Mouse (Mus musculus) left cerebral cortex, postnatal 14 days (tissue): Measurements from ENCODE around the gene Lhpp. TPM values are rescaled to one million over a fixed set of nuclear protein-coding genes. Genes with fewer than 3 reads are reported as not detected.

Experiments used
- DNase-seq, 2 experiments: peaks; one replicate each; pipeline ENCODE4 v3.0.0; 2021 to 2022; ENCODE audit warnings: low spot score in 2 of 2, mixed read lengths in 1 of 2
- intact Hi-C: fragments of 180-260 bp; cut with DNase I; formaldehyde crosslinking; loops from one replicate; pipeline ENCODE4 v1.15.1; 2025
- total RNA-seq, 2 experiments: library from RNA; stranded (reverse); gene quantifications; 2 replicates each; pipeline ENCODE4 v1.2.3; 2021

Lhpp gene
- total RNA-seq, 2 experiments from 2014 or later = 20.5 to 21.8 TPM

GRCm38 (mm10) chr7:132596557-132597250 lies 13.7 kb upstream of the Lhpp start:
- no peak for DNase-seq
- intact Hi-C loops = no loop called here

GRCm38 (mm10) chr7:132597251-132598041 lies 13.0 kb upstream of the Lhpp start:
- DNase-seq = no peak
- intact Hi-C loops = no loop called here

DNA sequence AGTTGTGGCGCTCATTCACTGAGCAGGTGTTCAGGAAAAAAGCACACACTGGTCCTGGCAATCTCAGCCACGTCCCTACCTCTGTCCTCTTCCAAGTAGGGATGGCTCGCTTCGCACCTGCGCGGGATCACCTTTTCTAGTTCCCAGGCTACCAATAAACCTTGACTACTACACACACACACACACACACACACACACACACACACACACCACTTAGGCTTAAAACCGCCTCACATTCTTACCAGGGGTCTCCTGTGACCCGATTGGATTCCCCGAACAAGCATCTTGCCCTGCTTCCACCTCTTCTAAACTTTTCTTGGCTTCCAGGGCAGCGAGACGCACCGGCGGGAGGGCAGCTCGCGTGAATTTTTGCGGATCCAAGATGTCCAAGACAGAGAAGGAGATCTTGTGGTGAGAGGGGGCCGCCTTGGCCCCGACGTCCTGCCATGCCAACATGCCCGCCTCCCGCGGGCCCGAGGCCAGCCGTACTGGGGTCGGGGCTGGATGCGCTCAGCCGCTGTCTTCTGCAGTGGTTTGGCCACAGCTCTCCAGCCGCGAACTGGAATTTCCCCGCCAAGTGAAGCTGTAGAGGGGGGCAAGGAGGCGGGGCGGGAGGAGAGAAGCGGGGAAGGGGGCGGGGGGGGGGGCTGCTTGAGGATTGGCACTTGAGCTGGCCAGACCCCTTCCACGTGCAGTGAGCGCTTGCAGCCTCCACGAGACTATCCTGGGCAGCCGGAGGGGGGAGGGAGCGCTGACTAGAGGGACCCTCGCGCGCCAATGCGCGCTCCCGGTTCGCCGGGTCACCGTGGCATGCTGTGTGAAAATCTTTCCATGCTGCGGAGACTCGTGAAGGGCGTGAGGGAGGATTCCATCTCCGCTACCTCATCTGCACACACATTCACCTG lies 11.1 kb upstream of the Lhpp start, which contains the start of gene Nkx1-2:
Gene Nkx1-2, minus strand, starts transcription at position 567 of the 905 bp plus-strand sequence.
- no peak for DNase-seq
- intact Hi-C loops = no loop called here

DNA sequence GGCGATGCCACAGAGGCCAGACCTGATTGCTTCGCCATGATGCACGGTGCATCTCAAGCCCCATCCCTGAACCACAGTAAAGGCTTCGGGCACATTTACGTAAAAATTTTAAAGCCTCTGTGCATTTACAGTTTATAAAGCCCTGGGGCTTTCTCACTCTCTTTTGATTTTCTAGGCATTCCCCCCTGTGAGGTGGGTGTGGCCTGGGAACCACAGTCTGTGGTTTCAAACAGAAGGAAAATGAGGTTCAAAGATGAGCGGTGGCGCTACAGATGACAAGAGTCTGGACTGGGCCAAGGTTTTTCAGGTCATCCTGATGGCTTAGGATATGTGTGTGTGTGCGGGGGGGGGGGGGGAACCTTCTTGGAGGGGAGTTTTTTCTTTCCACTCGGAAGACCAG lies 10.4 kb upstream of the Lhpp start:
- intact Hi-C loops = no loop called here
- no peak for DNase-seq

- no peak for DNase-seq
These were observed 9.5 kb upstream of the Lhpp start for GRCm38 (mm10) chr7:132600926-132601325.

GRCm38 (mm10) chr7:132604720-132605119 lies 5.7 kb upstream of the Lhpp start:
- intact Hi-C loops = no loop called here
- DNase-seq = no peak

More at GRCm38 (mm10) chr7:132600926-132601325, 9.5 kb upstream of the Lhpp start:
- intact Hi-C loops = no loop called here

- intact Hi-C loops = no loop called here
- no peak for DNase-seq
These were observed 4.7 kb upstream of the Lhpp start for GRCm38 (mm10) chr7:132605689-132606088.

GRCm38 (mm10) chr7:132608316-132609020 lies 2.0 kb upstream of the Lhpp start:
- DNase-seq = no peak

DNA sequence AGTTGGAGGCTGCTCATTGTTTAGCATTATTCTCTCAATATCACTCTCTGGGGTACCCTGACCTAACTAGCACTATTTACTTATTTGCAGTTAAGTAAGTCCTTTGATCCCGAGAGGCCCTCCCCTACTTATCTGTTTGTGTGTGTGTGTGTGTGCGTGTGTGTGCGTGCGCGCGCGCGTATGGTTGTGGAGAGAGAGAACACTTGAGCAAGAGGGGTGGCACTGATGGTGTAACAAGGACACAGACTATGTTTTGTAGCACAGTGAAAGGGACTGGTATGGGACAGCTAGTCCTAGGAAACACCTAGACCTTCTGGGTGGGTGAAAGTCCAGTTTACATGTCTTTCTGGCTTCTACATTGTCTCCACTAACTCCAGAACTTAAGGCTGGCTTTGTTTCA lies 1.1 kb downstream of the Lhpp start:
- intact Hi-C loops = no loop called here
- DNase-seq = no peak

More at GRCm38 (mm10) chr7:132608316-132609020, 2.0 kb upstream of the Lhpp start:
- intact Hi-C loops = no loop called here

- intact Hi-C loops = no loop called here
- no peak for DNase-seq
These were observed 4.9 kb downstream of the Lhpp start for GRCm38 (mm10) chr7:132615346-132615745.

- intact Hi-C loops = no loop called here
These were observed 6.0 kb downstream of the Lhpp start for GRCm38 (mm10) chr7:132616391-132616790.

GRCm38 (mm10) chr7:132617021-132617564 lies 6.7 kb downstream of the Lhpp start:
- intact Hi-C loops = no loop called here

More at GRCm38 (mm10) chr7:132616391-132616790, 6.0 kb downstream of the Lhpp start:
- no peak for DNase-seq

DNA sequence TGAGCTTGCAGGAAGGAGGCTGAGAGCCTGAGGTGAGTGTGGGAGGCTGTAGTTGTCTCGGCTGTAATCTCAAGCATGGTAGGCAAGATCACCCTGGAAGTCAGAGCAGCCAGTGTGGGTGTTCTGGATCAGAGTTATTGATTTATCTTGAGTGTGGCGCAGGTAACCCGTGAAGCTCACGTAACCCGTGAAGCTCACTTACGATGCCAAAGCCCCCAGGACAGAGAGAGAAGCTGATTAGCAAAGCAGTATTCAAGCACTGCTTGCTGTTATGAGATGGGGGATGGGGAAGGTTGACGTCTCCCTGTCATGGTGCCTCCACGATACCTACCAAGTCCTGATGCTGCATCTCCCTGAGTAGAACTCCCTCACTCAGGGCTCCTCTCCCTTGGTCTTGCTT lies 9.1 kb downstream of the Lhpp start:
- no peak for DNase-seq
- intact Hi-C loops = no loop called here

More at GRCm38 (mm10) chr7:132617021-132617564, 6.7 kb downstream of the Lhpp start:
- DNase-seq = no peak

DNA sequence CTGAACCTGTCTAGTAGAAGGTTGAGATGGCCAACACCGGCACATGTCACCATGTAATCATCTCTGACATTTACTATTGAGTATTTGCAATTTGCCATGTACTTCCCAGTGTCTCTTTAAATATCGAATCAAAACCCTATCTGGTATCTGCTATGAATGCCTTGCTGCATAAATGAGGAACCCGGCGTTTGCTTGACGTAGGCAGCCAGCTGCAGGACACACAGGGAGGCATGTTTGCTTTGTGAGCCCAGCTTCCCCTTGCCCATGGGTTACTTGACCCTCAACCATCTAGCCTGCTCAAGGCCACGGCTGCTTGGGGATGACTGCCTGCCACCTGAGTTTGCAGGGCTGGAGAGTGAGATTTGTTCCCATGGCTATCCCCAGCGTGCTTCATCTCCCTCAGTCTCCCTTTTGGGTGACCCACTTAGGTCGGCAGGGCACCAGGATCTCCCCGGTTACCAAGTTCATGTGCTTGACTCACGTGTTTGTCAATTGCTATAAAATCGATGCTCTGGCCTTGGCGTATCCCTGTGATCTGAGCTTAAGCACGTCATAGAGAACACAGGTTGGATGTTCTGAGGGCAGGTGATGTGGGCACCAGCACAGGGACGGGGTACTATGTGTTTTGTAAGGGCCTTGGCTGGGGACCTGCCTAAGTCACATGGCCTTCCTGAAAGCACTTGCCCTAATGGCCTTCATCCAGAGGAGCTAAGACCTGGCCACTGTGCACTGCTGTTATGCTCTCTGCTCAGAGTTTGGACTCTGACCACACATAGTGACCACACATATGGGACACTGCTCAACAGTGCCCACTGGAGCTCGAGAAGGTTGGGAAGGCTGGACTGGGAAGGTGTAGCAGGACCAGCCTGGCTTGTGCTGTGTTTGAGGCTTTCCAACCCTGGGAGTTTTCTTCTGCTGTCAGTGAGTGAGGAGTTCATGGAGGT lies 9.8 kb downstream of the Lhpp start:
- intact Hi-C loops = no loop called here
- no peak for DNase-seq

DNA sequence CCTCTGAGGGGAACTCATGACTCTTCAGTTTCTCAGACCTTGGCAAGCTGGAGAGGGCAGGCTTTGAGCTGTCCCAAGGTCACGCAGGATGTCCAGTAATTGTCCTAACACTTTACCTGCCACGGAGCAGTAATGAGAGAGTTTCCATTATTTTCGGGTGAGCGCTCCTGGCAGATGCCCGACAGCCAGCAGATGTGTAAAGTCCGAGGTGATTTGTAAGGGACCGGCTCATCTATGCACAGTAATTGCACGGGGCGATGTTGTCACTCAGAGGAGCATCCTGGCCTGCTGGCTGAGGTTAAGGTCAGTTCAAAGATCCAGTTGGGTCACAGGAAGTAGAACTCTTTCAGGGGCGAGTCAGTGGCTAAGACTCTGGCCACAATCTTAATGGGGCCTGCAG lies 13.7 kb downstream of the Lhpp start:
- no peak for DNase-seq
- intact Hi-C loops = no loop called here

- intact Hi-C loops = no loop called here
- no peak for DNase-seq
These were observed 15.7 kb downstream of the Lhpp start for GRCm38 (mm10) chr7:132626174-132626573.

- no peak for DNase-seq
- intact Hi-C loops = no loop called here
These were observed 17.0 kb downstream of the Lhpp start for GRCm38 (mm10) chr7:132627448-132627847.

- DNase-seq = peak; percentile 63 to 73
- intact Hi-C loops = loop anchor here (5.0 kb wide), 1 partner anchor 54 kb away; the partner anchor contains the start of gene Oat
These were observed 20.9 kb downstream of the Lhpp start for GRCm38 (mm10) chr7:132631313-132631712.
